Comparison of ENCODE assay signal across 8 mouse cellular contexts in genomic region chr2:18676457-18676935, GRCm38 (mm10). TPM values are rescaled to one million over a fixed set of nuclear protein-coding genes. Genes with fewer than 3 reads are reported as not detected.
DNase-seq lines count a peak whose midpoint lies in the region; ATAC-seq and TF ChIP-seq lines count a peak whose summit lies in the region.

No protein-coding gene starts in this region.

- H3K9me3 ChIP-seq in forebrain, embryonic 10.5 days: no peaks in the 10 kb centered on the region
- no peaks in the 10 kb centered on the region for H3K9me3 ChIP-seq in lung, postnatal 0 days (ENCODE audit: low read length)

- H3K36me3 ChIP-seq in forebrain, embryonic 10.5 days (replicated peaks): no peaks in the 10 kb centered on the region
- no peaks in the 10 kb centered on the region for H3K36me3 ChIP-seq in lung, postnatal 0 days (ENCODE audit: insufficient read depth, low read length)

- no peak for TF ChIP-seq CTCF in bone marrow, adult 2 months (IDR thresholded peaks at IDR 0.05; ENCODE audit: control insufficient read depth, insufficient read depth, low read length)
- no peak for TF ChIP-seq CTCF in lung, postnatal 0 days (IDR thresholded peaks at IDR 0.05)

- H3K4me1 ChIP-seq in bone marrow, adult 2 months (ENCODE audit: control insufficient read depth, insufficient read depth, low read length): no peaks in the 10 kb centered on the region; the same call in 1 of the 2 replicates
- H3K4me1 ChIP-seq in forebrain, embryonic 10.5 days: peaks cover 67% of the 10 kb centered on the region
- peaks cover 4% of the 10 kb centered on the region; the same call in 1 of the 2 replicates for H3K4me1 ChIP-seq in lung, postnatal 0 days (ENCODE audit: insufficient read depth, low read depth, low read length)

- H3K4me2 ChIP-seq in lung, postnatal 0 days (replicated peaks; ENCODE audit: low read depth, low read length): peak overlapping the region; percentile 92

- H3K4me3 ChIP-seq in bone marrow, adult 2 months (replicated peaks; ENCODE audit: control insufficient read depth, low read depth, low read length): peak overlapping the region; percentile 72
- H3K4me3 ChIP-seq in forebrain, embryonic 10.5 days: peak overlapping the region; percentile 85
- H3K4me3 ChIP-seq in lung, postnatal 0 days (ENCODE audit: low read depth, low read length): peak overlapping the region; percentile 87

- 2% methylated on average over 42 of the region's 64 CpGs for WGBS in bone marrow, adult 2 months
- WGBS in forebrain, embryonic 10.5 days: 1% methylated on average over 42 of the region's 64 CpGs
- WGBS in lung, postnatal 0 days: 0% methylated on average over 8 of the region's 64 CpGs

- peak; percentile 83 for ATAC-seq in lung, postnatal 0 days

- peak overlapping the region; percentile 51; the same call in 1 of the 2 replicates for H3K27ac ChIP-seq in bone marrow, adult 2 months (ENCODE audit: control insufficient read depth, insufficient read depth, low read depth, low read length, poor library complexity)
- peak overlapping the region; percentile 98 for H3K27ac ChIP-seq in forebrain, embryonic 10.5 days
- peak overlapping the region; percentile 95 for H3K27ac ChIP-seq in lung, postnatal 0 days (ENCODE audit: low read length)

- TF ChIP-seq EP300 in lung, postnatal 0 days (IDR thresholded peaks at IDR 0.05): no peak

- intact Hi-C loops in heart, postnatal 14 days (cut with DNase I): loop anchor here (2.0 to 5.0 kb wide), 2 partner anchors 90 to 649 kb away; no protein-coding TSS in a partner anchor

- no peak for TF ChIP-seq POLR2A in bone marrow, adult 2 months (IDR thresholded peaks at IDR 0.05; ENCODE audit: borderline replicate concordance, control insufficient read depth, low read depth, low read length)

- peak; percentile 40 to 42 for DNase-seq in CD8-positive naive resting alpha-beta T cell, adult 2 months (ENCODE audit: low read depth in 2 of 2, low spot score in 2 of 2)
- DNase-seq in forebrain, embryonic 10.5 days (ENCODE audit: extremely low spot score, low spot score): peak; percentile 94
- DNase-seq in heart, postnatal 14 days: peak; percentile 76 to 82
- DNase-seq in layer of hippocampus, adult 18-20 months (ENCODE audit: low spot score in 2 of 2): peak; percentile 63 to 83
- DNase-seq in lung, postnatal 0 days (ENCODE audit: low spot score): peak; percentile 95
- peak; percentile 85 for DNase-seq in retina, embryonic 14.5 days (ENCODE audit: low spot score)
- peak; percentile 83 for DNase-seq in thymus, postnatal 4 days

- peaks cover 64% of the 10 kb centered on the region for H3K27me3 ChIP-seq in forebrain, embryonic 10.5 days (ENCODE audit: poor library complexity, severe bottlenecking)
- H3K27me3 ChIP-seq in lung, postnatal 0 days (replicated peaks; ENCODE audit: insufficient read depth, low read length): peaks cover 8% of the 10 kb centered on the region; the same call in 1 of the 2 replicates

- H3K9ac ChIP-seq in lung, postnatal 0 days (replicated peaks; ENCODE audit: low read depth): peak overlapping the region; percentile 81

RNA-seq across cellular contexts. Expression of gene Bmi1, which starts 0.3 kb away (rescaled TPM):
- 7.2 and 9.8 TPM in 2 replicates for polyA plus RNA-seq in bone marrow, adult 2 months (2011; ENCODE audit: insufficient read depth, insufficient read length, low replicate concordance, missing spikeins)
- polyA plus RNA-seq in forebrain, embryonic 10.5 days (2016; fragmentation: Nextera tagmentation; extraction: Ambion mirVana): 25.9 and 28.3 TPM in 2 replicates
- total RNA-seq in heart, postnatal 14 days (2021): 10 to 100 TPM; 55.6 to 65.1 TPM
- 10 to 100 TPM; 65.6 to 68.9 TPM for total RNA-seq in layer of hippocampus, adult 18-20 months (2021)
- 13.2 and 15.2 TPM in 2 replicates for polyA plus RNA-seq in lung, postnatal 0 days (2015; fragmentation: Nextera tagmentation; extraction: Ambion mirVana)

RNA-seq across cellular contexts. Expression of gene Commd3, which starts 4.3 kb away (rescaled TPM):
- polyA plus RNA-seq in bone marrow, adult 2 months (2011; ENCODE audit: insufficient read depth, insufficient read length, low replicate concordance, missing spikeins): 54.6 and 87.4 TPM in 2 replicates
- polyA plus RNA-seq in forebrain, embryonic 10.5 days (2016; fragmentation: Nextera tagmentation; extraction: Ambion mirVana): 87.4 and 90.9 TPM in 2 replicates
- total RNA-seq in heart, postnatal 14 days (2021): 100 to 1,000 TPM; 111 to 118 TPM
- 10 to 100 TPM; 85.4 to 92.4 TPM for total RNA-seq in layer of hippocampus, adult 18-20 months (2021)
- polyA plus RNA-seq in lung, postnatal 0 days (2015; fragmentation: Nextera tagmentation; extraction: Ambion mirVana): 175 and 184 TPM in 2 replicates

RNA-seq across cellular contexts. Expression of gene Spag6, which starts 17.3 kb away (rescaled TPM):
- polyA plus RNA-seq in bone marrow, adult 2 months (2011; ENCODE audit: insufficient read depth, insufficient read length, low replicate concordance, missing spikeins): not detected in 2 replicates
- polyA plus RNA-seq in forebrain, embryonic 10.5 days (2016; fragmentation: Nextera tagmentation; extraction: Ambion mirVana): not detected in 2 replicates
- not detected for total RNA-seq in heart, postnatal 14 days (2021)
- total RNA-seq in layer of hippocampus, adult 18-20 months (2021): 10 to 100 TPM; 10.2 to 10.8 TPM
- polyA plus RNA-seq in lung, postnatal 0 days (2015; fragmentation: Nextera tagmentation; extraction: Ambion mirVana): 0.07 and 0.42 TPM in 2 replicates

Comparison
In these comparisons a context has a peak if more than half of its experiments do, and no peak if none do; other contexts are left out.
1. Peak in every context shown above with its lines: DNase-seq, ATAC-seq, H3K4me3 ChIP-seq and H3K27ac ChIP-seq.
2. DNase-seq: peak in every context shown above with its lines; median percentile 95 in lung, postnatal 0 days; 94 in forebrain, embryonic 10.5 days; 85 in retina, embryonic 14.5 days; 83 in thymus, postnatal 4 days; 79 in heart, postnatal 14 days; 73 in layer of hippocampus, adult 18-20 months; 41 in CD8-positive naive resting alpha-beta T cell, adult 2 months.